Mouse (Mus musculus) stomach, postnatal 0 days (tissue): ENCODE data around the gene Cfap77.
A peak's percentile ranks its signal among the peaks of the same experiment; 100 is the strongest.

Experiments
- CTCF ChIP-seq: IDR thresholded peaks from 2 replicates; pipeline ENCODE4 v1.5.1; 2016; ENCODE audit warnings: antibody characterized with exemption, low read depth, mild to moderate bottlenecking, moderate library complexity
- EP300 ChIP-seq: optimal IDR thresholded peaks from 2 replicates; pipeline ENCODE3; 2016; ENCODE audit warnings: antibody characterized with exemption

DNA sequence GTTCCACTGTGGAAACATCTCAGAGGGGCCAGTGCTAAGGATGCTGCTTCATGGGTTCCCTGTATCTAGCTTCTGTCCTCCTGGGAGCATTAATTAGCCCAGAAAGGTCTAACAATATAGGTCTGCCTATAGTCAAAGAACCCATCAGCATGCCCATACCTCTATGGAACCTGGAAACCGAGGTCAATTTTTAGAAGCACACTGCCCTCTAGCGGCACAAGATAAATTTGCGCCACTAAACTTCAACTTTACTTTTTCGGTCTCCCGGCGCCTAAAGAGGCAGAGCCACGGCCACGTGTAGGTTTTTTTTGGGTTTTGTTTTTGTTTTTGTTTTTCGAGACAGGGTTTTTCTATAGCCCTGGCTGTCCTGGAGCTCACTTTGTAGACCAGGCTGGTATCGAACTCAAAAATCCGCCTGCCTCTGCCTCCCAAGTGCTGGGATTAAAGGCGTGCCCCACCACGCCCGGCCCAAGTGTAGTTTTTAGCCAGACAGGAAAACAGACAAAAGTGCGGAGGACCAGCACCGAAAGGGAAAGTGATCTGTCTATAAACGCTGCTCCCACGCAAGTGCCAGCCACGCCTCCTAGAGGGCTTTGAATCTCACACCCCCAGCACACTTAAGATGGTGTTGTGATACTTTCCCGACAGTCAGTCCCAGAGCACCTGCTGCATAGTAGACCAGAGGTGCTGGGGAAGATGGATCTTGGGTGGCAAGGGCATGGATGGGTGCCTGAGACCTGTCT lies 893 bp downstream of the Cfap77 start:
- peak; percentile 80 for TF ChIP-seq CTCF
- no peak for TF ChIP-seq EP300
